Mouse (Mus musculus): Measurements from ENCODE around the gene Wdr35.
"Not testable (repeated sequence)": the region's sequence is repeated elsewhere in the genome, so short reads cannot be mapped to it uniquely, and the experiment has no call there.

The Wdr35 gene

DNA sequence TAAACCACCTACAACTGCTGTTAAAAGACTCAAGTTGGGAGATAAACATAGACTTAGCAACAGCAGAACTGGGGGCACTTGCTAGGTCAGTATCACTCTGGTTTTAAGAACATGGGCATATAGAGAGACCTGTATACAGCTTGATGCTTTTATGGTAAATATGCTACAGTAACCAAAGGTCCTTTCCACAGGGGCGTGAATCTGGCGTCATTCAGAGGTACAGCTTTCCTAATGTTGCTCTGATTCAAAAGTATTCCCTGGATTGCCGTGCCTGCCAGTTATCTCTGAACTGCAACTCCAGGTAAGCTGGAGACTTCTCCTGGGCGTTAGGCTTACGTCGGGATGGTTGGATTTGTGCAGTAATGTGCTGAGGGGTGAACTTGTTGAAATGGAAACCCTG, 34.1 kb downstream of the Wdr35 start:
- DNase-seq (ENCODE audit: low spot score) = no peak

DNA sequence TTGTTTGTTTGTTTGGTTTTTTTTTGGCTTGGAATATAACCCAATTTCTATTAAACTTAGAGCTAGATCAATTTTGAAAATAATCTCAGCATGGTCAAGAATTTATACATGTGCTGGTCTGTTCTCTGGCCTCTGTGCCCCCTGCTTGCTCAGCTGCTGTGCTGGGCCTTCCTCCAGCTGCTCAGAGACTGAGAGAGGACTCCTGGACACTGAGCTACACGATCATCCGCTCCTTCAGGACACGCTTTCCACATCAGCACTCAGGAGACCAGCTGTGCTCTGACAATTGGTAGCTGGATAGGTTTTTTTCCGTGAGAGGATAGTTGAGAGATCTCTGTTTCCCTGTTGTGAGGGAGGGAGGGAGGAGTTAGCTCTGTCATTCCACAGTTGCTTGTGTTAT, 36.6 kb downstream of the Wdr35 start:
- no peak for DNase-seq (ENCODE audit: low spot score)

DNA sequence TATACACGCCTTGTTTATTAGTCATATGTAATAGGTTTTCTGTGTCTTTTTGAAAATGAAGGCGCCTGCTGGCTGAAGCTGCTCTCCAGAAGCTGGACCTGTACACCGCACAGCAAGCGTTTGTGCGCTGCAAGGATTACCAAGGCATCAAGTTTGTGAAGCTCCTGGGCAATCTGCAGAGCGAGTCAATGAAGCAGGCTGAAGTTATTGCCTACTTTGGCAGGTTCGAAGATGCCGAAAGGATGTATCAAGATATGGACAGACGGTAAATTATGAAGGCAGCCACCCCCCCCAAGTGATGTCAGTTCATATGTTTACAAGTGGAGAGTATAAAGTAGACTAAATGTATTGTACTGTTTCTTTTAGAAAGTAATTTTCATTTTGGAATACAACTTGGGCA, 42.7 kb downstream of the Wdr35 start:
- DNase-seq (ENCODE audit: low spot score) = no peak

DNA sequence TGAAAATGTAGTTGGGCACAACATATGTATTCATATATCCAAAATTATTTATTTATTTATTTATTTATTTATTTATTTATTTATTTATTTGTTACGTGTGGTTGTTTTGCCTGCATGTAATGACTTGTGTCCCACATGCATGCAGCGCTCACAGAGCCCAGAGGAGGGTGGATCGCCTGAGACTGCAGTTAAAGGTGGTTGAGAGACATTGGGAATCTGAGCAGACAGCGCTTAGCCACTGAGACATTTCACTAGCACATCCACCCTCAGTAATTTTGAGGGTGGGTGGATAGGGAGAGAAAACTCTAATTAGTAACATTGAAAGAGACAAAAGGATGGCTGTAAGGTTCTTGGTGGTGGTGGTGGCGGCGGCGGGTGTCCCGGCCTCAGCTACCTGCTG, 46.7 kb downstream of the Wdr35 start:
- DNase-seq (ENCODE audit: low spot score) = no peak

DNA sequence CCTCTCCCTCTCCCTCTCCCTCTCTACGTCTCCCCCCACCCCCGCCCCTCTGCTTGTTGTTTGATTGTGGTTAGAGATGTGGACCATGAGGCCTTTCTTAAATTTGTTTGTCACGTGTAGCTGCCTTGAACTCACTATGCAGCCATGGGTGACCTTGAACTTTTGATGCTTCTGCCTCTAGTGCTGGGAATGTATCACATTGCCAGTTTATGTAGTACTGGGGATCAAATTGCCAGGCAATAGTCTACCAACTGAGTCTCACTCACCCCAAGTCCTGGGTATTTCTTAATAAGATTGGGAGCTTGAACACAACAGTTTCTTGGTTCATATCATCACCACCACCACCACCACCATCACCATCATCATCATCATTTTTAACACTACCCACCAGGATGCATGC, 47.3 kb downstream of the Wdr35 start:
- no peak for DNase-seq (ENCODE audit: low spot score)

DNA sequence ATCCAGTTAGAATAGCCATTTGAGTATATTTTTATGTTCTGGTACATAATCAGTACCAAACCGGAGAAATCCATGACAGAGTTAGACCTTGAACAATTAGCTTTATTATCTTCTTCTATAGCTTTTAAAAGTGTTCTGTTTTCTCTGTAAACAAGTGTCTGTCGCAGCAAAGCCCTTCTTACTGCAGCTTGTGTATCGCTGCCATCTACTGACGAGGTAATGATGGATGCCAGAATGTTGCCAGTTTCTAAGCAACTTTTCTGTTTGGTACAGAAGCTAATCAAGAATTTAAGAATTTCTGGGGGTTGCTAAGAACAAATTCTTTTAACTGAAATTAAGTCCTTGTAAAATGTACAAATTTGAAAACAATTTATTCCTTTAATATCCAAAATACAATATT, 49.3 kb downstream of the Wdr35 start:
- DNase-seq (ENCODE audit: low spot score) = no peak

DNA sequence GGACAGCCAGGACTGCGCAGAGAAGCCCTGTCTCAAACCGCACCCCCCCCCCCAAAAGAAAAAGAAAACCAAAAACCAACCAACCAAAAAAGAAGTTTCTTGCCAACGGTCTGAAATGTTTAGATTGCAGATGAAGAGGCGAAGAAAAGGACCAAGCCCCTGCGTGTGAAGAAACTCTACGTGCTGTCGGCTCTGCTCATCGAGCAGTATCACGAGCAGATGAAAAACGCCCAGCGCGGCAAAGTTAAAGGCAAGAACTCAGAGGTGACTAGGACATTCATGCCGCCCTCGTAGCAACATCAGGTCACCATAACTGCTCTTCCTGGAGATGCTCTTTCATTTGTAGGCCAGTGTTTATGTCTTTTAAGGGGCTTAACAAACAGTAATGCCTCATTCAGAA, 50.4 kb downstream of the Wdr35 start:
- no peak for DNase-seq (ENCODE audit: low spot score)

DNA sequence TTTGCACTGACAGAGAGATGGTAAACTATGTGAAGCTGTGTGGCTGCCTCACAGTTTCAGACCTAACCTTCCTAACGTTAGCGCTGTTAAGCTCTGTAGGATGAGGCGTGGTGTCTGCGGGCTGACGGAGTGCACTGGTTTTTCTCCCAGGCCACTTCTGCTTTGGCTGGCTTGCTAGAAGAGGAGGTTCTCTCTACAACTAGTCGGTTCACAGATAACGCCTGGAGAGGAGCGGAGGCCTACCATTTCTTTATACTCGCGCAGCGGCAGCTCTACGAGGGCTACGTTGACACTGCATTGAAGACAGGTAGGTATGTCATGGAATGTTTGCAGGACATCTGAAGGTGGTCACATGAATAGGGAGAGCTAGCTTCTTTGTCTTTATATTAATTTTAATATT, 51.0 kb downstream of the Wdr35 start:
- no peak for DNase-seq (ENCODE audit: low spot score)

DNA sequence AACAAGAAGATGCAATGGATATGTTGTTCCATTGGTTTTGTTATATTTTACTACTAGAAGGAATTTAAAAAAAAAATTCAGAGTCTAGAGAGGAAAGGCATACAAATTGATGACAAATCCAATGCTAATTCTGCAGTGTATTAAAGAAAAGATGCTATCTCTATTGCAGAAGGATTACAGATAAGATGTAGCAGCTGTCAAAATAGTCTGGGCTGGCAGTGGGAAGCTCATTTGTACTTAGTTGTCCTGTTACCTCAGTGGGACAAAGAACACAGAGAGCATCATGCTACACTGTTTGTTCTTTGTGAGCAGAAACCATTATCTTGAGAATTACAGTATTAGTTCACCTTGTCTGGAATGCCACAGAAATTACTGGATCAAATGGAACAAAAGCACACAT, 53.2 kb downstream of the Wdr35 start:
- no peak for DNase-seq (ENCODE audit: low spot score)

DNA sequence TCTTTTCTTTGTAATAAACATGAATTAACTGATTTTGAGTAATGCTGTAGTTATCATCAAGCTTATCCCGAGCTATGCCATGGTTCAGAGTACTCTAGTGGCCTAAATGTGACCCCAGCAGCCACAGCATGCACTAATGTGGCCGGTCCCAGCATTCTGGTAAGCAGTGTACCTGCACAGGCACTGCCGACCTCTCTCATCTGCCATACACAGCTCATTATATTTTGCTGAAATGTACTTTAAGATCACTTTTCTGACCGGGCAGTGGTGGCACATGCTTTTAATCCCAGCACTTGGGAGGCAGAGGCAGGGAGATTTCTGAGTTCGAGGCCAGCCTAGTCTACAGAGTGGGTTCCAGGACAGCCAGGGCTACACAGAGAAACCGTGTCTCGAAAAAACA, 55.1 kb downstream of the Wdr35 start:
- DNase-seq (ENCODE audit: low spot score) = not testable (repeated sequence)

DNA sequence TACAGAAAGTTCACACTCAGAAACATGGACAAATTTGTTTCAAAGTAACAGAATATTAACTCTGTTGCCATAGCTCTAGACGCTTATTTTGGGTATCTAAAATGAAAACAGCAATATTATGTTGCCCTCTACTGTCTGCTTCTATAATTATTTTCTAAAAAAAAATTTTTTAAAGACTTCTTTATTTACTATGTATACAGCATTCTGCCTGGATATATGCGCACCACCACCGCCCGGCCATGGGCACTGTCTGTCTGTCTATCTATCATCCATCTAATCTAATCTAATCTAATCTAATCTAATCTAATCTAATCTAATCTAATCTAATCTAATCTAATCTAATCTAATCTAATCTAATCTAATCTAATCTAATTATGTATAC, 55.8 kb downstream of the Wdr35 start:
- no peak for DNase-seq (ENCODE audit: low spot score)

DNA sequence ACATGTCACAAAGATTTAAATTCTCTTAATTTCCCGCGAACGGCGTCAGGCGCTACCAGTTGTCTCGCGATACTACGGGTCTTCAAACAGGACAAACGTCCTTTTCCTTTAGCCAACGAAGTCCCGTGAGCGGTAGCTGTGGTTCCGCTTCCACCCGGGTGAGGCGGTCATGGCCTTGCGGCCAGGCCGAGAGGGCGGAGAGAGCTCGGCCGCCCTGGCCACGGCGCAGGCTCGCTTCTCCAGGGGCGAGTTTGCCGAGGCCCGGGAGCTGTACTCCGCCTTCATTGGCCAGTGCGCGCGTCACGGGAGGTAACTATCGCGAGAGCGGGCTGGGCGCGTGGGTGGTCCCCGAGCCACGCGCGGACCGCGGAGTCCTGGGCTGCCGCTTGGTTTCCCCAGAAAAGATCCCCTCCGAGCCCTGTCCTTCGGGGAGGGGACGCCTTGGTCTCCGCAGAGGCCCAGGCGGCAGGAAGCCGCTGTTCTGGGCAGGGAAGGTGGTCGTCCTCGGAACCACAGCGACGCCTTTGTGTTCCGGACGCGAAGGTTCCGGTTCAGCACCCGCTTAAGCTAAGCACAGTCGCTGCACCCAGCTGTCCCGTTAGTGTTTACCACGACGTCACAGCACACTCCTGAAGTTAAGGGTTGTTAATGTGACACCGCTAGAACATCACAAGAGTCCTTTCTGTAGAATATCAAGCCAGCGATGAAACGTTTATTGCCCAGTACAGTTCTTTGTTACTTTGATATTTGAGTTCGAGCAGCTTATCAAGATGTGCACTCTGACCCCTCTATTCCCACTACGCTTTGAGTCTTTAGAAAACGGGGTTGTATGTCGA, 56.4 kb downstream of the Wdr35 start, which contains the start of gene Ttc32:
Ttc32 (plus strand) TSS at position 110 of the 836 bp plus-strand sequence.
- peak; percentile 94 for DNase-seq (ENCODE audit: low spot score)

DNA sequence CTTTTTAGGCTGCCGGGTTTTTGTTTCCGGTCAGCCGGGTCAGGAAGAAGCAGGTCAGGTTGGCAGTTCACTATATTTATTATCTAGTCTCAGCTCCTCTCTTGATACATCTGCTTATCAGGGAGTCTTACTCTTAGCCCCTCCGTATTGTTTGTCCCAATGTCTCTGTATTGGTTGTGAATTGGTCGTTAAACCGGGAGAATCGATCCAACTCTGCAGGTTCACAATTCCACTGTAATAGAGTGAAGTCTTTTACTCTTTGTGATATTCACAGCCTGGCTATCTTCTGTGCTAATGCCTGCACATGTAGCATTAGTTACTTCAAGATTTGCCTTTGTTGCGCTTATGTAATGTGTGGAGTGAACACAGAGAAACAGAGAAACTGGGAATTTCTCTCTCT, 57.5 kb downstream of the Wdr35 start:
- no peak for DNase-seq (ENCODE audit: low spot score)

DNA sequence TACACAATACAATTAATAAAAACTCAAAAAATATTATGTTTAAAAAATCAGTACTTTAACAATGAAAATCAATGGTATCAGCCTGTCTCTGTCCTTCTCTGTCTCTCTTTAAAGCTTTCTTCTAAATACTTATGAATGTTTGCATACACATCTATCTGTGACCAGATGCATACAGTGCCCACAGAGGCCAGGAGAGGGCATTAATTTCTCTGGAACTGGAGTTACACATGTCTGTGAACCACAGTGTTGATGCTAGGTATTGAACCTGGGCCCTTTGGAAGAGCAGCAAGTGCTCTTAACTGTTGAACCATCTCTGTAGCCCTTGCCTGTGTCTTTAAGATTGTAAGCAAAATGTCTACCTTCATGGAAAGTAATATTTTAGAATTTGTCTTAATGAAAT, 59.4 kb downstream of the Wdr35 start:
- DNase-seq (ENCODE audit: low spot score) = no peak

DNA sequence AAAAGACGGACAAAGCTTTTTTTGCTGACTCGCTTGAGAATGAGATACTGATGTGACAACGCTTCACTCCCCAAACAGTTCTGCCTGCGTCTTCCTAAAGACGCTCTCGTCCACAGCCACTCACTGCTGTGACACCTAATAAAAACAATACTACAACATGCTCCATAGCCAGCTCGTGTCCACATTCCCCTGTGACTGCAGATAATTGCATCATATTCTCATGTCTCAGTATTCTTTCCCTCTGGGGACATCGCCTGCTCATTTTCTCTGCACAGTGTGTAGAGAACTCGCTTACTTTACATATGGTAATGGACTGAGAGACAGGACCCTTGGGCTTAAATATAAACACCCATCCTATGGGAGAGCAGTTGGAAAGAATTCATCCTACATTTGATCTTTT, 62.7 kb downstream of the Wdr35 start:
- no peak for DNase-seq (ENCODE audit: low spot score)

DNA sequence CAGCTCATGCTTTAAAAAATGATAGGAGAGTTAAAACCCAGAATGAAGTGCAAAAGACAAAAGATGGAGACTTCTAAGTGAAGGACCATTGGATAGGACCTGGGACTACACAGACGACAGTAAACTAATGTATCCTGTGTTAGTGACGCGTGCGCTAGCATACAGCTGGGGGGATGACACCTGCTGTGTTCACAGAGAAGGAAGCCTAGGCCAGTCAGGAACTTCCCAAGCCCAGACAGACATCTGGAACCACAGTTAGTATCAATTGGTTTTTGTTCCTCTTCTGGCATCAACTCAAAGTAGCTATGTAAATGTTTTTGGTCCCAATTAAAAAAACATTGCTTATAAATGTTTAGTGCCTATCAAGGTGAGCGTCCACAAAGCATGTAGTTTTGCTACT, 66.5 kb downstream of the Wdr35 start:
- DNase-seq (ENCODE audit: low spot score) = no peak

DNA sequence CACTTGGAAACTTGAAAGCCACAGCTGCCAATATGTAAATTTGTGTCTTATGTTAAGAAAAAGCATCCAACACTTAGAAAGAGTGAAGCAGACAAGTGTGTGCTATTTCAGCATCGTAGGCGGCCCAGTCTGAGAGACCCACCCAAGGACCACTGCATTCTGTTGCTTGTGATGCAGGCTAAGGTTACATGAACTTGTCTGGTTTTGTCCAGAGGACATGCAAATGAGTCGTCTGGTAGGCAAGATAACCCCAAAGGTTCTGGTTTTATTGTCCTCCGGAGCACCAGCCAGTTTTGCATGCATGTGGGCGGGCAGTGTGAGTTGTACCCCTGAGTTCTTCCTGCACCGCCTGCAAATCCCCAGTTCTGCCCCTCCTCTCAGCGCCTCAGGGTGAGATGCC, 67.0 kb downstream of the Wdr35 start:
- DNase-seq (ENCODE audit: low spot score) = no peak

DNA sequence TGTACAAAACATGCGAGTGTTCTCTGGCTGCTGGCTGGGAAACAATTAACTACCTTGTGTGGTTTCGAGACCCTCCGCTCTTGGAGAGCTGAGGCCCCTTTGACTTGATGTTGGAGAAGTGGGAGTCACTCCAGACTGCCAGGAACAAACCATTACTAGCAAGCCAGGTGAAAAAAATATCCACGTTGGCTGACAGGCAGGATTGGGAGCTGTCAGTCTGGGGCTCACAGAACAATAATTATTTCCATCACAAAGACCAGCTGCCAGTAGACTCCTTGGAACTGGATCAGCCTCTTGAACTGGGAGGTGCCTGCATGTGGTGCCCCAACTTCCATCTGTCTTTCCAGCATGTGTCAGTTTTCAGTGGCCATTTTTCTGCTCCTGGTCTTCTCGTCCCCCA, 68.6 kb downstream of the Wdr35 start:
- DNase-seq (ENCODE audit: low spot score) = no peak

DNA sequence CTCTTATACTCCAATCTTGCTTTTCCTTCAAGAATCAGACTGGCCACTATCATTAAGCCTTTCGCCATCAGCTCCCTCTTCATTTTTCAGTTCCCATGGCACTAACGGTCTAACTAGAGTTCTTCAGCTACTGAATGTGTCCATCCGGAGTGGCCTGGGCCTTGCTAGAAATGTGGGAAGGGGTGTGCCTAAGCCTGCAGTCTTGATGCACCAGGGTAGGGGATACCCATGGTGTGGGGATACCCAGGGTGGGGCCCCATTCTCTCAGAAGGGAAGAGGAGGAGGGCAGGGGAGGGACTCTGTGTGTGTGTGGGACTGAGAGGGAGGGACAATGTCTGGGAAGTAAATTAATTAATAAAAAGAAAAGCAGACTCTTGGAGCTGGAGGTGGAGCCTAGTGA, 69.1 kb downstream of the Wdr35 start:
- DNase-seq (ENCODE audit: low spot score) = no peak

DNA sequence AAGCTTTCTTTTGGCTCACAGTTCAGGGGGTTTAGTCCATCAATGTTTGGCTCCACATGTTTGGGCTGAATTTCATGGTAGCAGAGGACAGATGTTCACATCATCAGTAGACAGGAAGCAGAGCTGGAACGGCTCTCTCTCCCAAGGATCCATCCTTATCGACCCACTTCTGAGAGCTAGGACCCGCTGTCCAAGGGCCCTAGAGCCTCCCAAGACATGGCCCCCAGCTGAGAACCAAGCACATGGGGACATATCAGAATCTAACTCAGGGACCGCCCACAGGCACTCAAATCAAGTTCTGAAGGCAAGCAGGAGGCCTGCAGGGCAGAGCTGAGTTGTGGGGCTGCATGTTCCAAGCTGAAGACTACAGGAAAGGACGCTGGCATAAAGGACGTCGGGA, 71.0 kb downstream of the Wdr35 start:
- no peak for DNase-seq (ENCODE audit: low spot score)

DNA sequence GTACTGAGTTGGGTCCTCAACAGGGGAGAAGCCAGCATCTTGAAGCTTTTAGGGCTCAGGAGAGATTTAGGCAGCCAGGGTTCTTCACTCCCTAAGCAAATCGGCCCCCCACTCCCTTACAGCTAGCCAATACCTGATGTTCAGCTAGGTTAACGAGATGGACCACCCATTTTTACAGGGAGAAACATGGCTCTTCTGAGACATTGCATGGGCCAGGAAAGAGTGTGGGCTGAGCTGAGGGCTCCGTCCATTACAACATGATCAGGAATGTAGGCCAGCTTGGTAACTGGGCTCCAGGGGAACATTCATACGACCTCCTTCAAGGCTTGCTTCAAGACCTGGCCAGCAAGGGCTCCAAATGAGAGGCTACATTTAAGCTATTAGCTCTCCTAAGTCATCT, 73.0 kb downstream of the Wdr35 start:
- no peak for DNase-seq (ENCODE audit: low spot score)

DNA sequence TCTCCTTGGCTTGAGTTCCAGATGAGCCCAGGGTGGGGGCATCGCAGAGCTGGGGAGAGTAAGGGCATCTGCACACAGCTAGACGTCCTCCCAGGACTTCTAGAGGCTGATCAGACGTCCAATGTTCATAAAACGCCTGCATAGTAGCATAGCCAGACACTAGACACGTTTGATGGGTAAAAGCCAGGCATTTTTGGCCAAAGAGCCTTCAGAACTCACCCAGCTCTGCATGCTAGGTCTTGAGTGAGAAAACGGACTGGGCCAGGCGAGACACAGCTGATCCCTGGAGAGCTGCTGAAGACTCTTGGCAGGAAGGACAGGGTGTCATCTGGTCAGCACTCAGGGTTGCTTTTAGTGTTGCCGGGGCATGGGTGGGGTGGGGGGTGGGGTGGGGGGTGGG, 74.4 kb downstream of the Wdr35 start:
- no peak for DNase-seq (ENCODE audit: low spot score)

DNA sequence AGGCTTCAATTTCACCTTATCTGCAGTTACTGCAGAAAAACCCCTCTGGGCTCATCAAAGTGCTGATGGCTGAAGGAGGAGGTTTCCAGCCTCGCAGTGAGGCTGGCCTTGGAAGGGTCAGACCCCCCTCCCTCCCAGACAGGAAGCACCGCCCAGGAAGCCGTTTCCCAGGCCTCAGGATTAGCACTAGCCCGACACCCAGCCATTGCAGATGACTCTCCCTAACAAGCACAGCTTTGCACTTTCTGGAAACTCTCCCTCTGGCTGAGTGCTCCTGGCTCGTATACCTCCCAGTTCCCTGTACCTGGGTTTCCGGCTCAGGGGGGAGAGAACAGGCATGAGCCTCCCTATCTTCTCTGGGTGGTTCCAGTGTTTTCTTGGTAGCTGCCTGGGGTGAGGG, 77.1 kb downstream of the Wdr35 start:
- DNase-seq (ENCODE audit: low spot score) = peak; percentile 30

DNA sequence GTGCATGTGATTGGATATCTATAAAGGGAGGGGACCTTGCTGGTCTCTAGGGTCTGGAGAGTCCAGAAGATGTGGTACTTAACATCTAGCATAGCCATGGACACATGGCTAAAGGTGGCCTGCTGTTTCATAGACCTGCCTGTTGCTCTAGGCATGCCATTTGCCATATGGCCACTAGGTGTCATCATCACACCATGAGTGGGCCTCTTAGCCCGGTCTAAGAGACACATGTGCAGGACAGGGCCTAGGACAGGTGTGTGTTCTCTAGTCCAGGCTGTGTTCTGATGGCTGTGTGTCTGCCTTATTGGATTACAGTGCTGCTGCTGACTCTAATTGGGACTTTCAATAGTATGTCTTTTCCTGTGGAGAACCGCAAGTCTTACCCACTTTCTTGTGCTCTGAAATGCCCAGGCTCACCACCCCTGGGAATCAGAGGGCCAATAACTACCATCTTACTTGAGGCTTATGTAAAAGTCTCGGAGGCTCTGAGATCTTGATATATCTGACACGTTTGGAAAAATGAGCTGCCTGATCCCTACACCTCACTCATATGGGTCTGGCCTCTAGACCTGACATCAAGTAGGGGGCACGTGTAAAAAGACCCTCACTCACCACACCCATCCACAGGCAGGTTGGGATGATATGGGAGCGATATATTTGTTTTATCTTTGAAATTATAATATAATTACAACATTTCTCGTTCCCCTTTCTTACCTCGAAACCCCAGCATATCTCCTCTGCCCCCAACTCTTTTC, 78.6 kb downstream of the Wdr35 start:
- DNase-seq (ENCODE audit: low spot score) = peak; percentile 48

Measured in yolk sac, embryonic 10.5 days (tissue).